Mouse (Mus musculus) lung, embryonic 14.5 days (tissue): ENCODE data around the gene Gab2. TPM values are rescaled to one million over a fixed set of nuclear protein-coding genes. Genes with fewer than 3 reads are reported as not detected.
A peak's percentile ranks its signal among the peaks of the same experiment; 100 is the strongest.

Source experiments
- ATAC-seq: fragments of 200-750 bp; cut with Nextera tagmentation; 2 replicates; pipeline ENCODE4 v1.8.0; 2017; ENCODE audit warnings: mild to moderate bottlenecking, moderate TSS enrichment, moderate library complexity; ENCODE audit not compliant: insufficient read depth
- DNase-seq: peaks from one replicate; pipeline ENCODE4 v3.0.0-alpha.2; 2015
- H3K27ac ChIP-seq: fragments of 300-500 bp; sonication (generic); 2 replicates; pipeline ENCODE4 v1.5.1; 2014; ENCODE audit warnings: low read depth, mild to moderate bottlenecking, moderate library complexity
- H3K27me3 ChIP-seq: fragments of 300-500 bp; sonication (generic); 2 replicates; pipeline ENCODE4 v1.6.1; 2014; ENCODE audit warnings: low read length, control low read depth; ENCODE audit not compliant: insufficient read depth
- H3K36me3 ChIP-seq: fragments of 300-500 bp; sonication (generic); 2 replicates; pipeline ENCODE4 v1.6.1; 2014; ENCODE audit warnings: control low read depth; ENCODE audit not compliant: insufficient read depth
- H3K4me1 ChIP-seq: fragments of 300-500 bp; sonication (generic); 2 replicates; pipeline ENCODE4 v1.6.1; 2014; ENCODE audit warnings: antibody characterized with exemption, control low read depth; ENCODE audit not compliant: insufficient read depth
- H3K4me2 ChIP-seq: fragments of 300-500 bp; sonication (generic); 2 replicates; pipeline ENCODE4 v1.6.1; 2014; ENCODE audit warnings: mild to moderate bottlenecking
- H3K4me3 ChIP-seq: fragments of 300-500 bp; sonication (generic); 2 replicates; pipeline ENCODE4 v1.5.1; 2014; ENCODE audit warnings: low read depth, low read length
- H3K9ac ChIP-seq: fragments of 300-500 bp; sonication (generic); 2 replicates; pipeline ENCODE4 v1.6.1; 2014
- H3K9me3 ChIP-seq: fragments of 300-500 bp; sonication (generic); 2 replicates; pipeline ENCODE4 v1.6.1; 2016; ENCODE audit warnings: low read depth, low read length, control low read depth
- CTCF ChIP-seq: IDR thresholded peaks from 2 replicates; pipeline ENCODE4 v1.5.1; 2016; ENCODE audit warnings: antibody characterized with exemption, low read depth
- WGBS: fragments of 180-500 bp; shearing (Covaris S2); extraction: QIAGEN DNeasy Blood & Tissue Kit; methylation state at CpG from one replicate; pipeline ENCODE4 v1.1.7; 2014; 5-methylcytosine and 5-hydroxymethylcytosine counted together
- polyA plus RNA-seq: library from polyadenylated mRNA; unstranded; fragments of >200 nt; fragmentation: Nextera tagmentation; extraction: Ambion mirVana; gene quantifications from 2 replicates; pipeline ENCODE4 v1.2.1, GENCODE M21; 2014

Gab2 gene
- polyA plus RNA-seq, 1 experiment from 2014 or later = 9.3 TPM

DNA sequence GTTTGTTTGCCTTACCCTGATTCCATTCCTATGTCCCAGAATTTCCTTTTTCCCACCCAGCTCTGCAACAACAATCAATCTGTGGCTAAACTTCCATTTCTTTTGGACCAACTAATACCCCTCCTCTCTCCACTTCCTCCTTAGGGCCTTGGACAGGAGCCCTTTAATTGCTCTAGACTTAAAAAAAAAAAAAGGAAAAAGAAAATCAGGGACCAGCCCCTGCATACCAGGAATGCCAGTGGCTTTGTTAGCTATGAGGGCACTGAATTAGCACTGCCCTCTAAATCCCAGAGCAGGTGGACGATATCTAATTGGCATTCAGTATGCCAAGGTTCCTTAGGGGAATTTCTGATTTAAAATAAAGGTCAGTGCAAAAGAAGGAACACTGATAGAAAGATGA lies 47.6 kb downstream of the Gab2 start:
- ATAC-seq = no peak; the same call in 1 of the 2 replicates
- no peaks in the 10 kb centered on the region for H3K27me3 ChIP-seq
- no peak overlapping the region for H3K27ac ChIP-seq
- DNase-seq = no peak
- no peak for TF ChIP-seq CTCF
- no peak overlapping the region for H3K4me3 ChIP-seq
- no peak overlapping the region for H3K4me2 ChIP-seq
- H3K9ac ChIP-seq = no peak overlapping the region
- no peaks in the 10 kb centered on the region for H3K4me1 ChIP-seq
- H3K36me3 ChIP-seq = peaks cover 5% of the 10 kb centered on the region; the same call in 1 of the 2 replicates
- 52% methylated on average over 1 of the region's 1 CpGs for WGBS
- H3K9me3 ChIP-seq = no peaks in the 10 kb centered on the region

- Histone ChIP-seq H3K4me1 (no peaks in the 10 kb centered on the region), H3K4me3 (no peak overlapping the region), H3K9me3 (peaks cover 6% of the 10 kb centered on the region), H3K27me3 (no peaks in the 10 kb centered on the region), H3K4me2 (no peak overlapping the region), H3K9ac (no peak overlapping the region), H3K27ac (no peak overlapping the region; the same call in 1 of the 2 replicates), H3K36me3 (no peaks in the 10 kb centered on the region)
- WGBS = 52% methylated on average over 3 of the region's 3 CpGs
- no peak for ATAC-seq
- peak; percentile 15 for DNase-seq
- TF ChIP-seq CTCF = no peak
Observed at GRCm38 (mm10) chr7:97136453-97136852, 55.1 kb downstream of the Gab2 start.

DNA sequence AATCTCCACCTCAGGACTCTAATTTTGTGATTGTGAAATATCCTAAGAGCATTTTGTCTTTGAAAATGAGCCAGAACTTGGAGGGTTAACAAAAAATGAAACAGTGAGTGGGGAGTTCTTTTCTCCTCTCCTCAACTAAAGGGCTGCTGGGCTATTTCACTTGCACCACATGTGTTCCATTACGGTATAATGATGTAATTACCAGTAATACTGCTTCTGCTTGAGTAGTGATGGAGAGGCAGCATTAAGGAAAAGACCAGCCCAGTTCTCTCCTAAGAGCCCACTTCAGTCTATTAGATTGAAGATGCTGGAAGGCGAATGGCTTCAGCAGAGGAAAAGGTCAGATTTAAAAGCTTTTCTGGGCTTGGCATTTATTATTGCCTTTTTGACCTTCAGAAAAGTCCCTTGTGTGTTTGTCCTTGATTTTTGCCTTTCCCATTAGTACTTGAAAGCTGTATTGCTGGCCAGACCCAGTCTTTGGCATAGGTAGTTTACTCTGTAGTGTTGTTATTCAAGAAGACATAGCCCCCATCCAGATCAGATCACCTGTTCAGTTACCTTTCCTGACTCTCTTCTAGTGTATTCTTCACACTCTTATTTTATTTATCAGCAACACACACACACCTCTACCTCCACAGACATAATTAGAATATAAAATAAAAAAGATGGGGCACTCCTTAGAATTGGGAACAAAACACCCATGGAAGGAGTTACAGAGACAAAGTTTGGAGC lies 69.9 kb downstream of the Gab2 start:
- no peak for DNase-seq
- Histone ChIP-seq H3K36me3 (no peaks in the 10 kb centered on the region), H3K9me3 (no peaks in the 10 kb centered on the region), H3K27ac (no peak overlapping the region), H3K4me1 (no peaks in the 10 kb centered on the region), H3K9ac (no peak overlapping the region), H3K27me3 (no peaks in the 10 kb centered on the region), H3K4me3 (no peak overlapping the region), H3K4me2 (no peak overlapping the region)
- WGBS = 75% methylated on average over 2 of the region's 2 CpGs
- ATAC-seq = no peak
- no peak for TF ChIP-seq CTCF

GRCm38 (mm10) chr7:97154756-97155487 lies 73.5 kb downstream of the Gab2 start:
- peak; percentile 62 for DNase-seq
- no peak overlapping the region for H3K27ac ChIP-seq
- peak; percentile 52; the same call in 1 of the 2 replicates for ATAC-seq

GRCm38 (mm10) chr7:97164261-97164660 lies 82.9 kb downstream of the Gab2 start:
- Histone ChIP-seq H3K4me1 (no peaks in the 10 kb centered on the region), H3K27ac (no peak overlapping the region), H3K9ac (no peak overlapping the region), H3K4me2 (no peak overlapping the region), H3K9me3 (no peaks in the 10 kb centered on the region), H3K27me3 (no peaks in the 10 kb centered on the region), H3K4me3 (no peak overlapping the region), H3K36me3 (no peaks in the 10 kb centered on the region)
- TF ChIP-seq CTCF = no peak
- DNase-seq (no peak), ATAC-seq (no peak)
- WGBS = 82% methylated on average over 1 of the region's 1 CpGs

More at GRCm38 (mm10) chr7:97154756-97155487, 73.5 kb downstream of the Gab2 start:
- no peaks in the 10 kb centered on the region for H3K9me3 ChIP-seq
- H3K4me1 ChIP-seq = no peaks in the 10 kb centered on the region
- no peaks in the 10 kb centered on the region for H3K27me3 ChIP-seq
- H3K4me3 ChIP-seq = no peak overlapping the region
- TF ChIP-seq CTCF = no peak
- H3K36me3 ChIP-seq = no peaks in the 10 kb centered on the region
- H3K4me2 ChIP-seq = no peak overlapping the region
- WGBS = 57% methylated on average over 2 of the region's 2 CpGs
- H3K9ac ChIP-seq = no peak overlapping the region

DNA sequence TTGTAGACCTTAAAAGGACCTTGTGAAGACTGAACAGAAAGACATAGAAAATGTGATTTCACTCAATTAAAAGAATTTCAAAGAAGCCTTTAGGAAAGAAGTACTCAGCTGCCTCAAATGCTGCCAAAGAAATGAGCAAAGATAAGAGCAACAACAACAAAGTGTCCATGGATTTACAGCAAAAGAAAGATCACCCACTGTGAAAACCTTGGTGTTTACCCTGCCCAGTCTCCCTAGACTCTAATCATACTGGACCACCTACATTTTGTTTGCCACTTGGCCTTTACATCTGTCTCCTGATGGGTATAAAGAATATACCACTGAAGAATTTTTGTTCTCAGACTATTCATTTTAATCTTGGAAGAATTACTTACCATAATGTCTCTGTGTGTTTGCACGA lies 89.7 kb downstream of the Gab2 start:
- H3K9ac ChIP-seq = no peak overlapping the region
- H3K9me3 ChIP-seq = no peaks in the 10 kb centered on the region
- no peak overlapping the region for H3K4me2 ChIP-seq
- peak; percentile 53 for DNase-seq
- no peaks in the 10 kb centered on the region for H3K36me3 ChIP-seq
- H3K4me1 ChIP-seq = 0 out of 2 replicates have a peak, but pooled peaks cover 4% of the 10 kb centered on the region
- H3K27me3 ChIP-seq = no peaks in the 10 kb centered on the region
- TF ChIP-seq CTCF = no peak
- H3K4me3 ChIP-seq = no peak overlapping the region
- 43% methylated on average over 1 of the region's 1 CpGs for WGBS
- peak overlapping the region; percentile 54; the same call in 1 of the 2 replicates for H3K27ac ChIP-seq
- peak; percentile 62 for ATAC-seq

GRCm38 (mm10) chr7:97171719-97172118 lies 90.3 kb downstream of the Gab2 start:
- H3K9me3 ChIP-seq = no peaks in the 10 kb centered on the region
- no peak overlapping the region for H3K4me2 ChIP-seq
- 0 out of 2 replicates have a peak, but pooled peaks cover 4% of the 10 kb centered on the region for H3K4me1 ChIP-seq
- H3K27ac ChIP-seq = peak overlapping the region; percentile 54; the same call in 1 of the 2 replicates
- H3K9ac ChIP-seq = no peak overlapping the region
- DNase-seq (no peak), ATAC-seq (no peak)
- TF ChIP-seq CTCF = no peak
- H3K27me3 ChIP-seq = no peaks in the 10 kb centered on the region
- WGBS = 40% methylated on average over 4 of the region's 4 CpGs
- H3K36me3 ChIP-seq = no peaks in the 10 kb centered on the region
- no peak overlapping the region for H3K4me3 ChIP-seq
